Mouse (Mus musculus): Measurements from ENCODE around the gene Zbtb5. TPM values are rescaled to one million over a fixed set of nuclear protein-coding genes. Genes with fewer than 3 reads are reported as not detected.
"Not testable (repeated sequence)": the region's sequence is repeated elsewhere in the genome, so short reads cannot be mapped to it uniquely, and the experiment has no call there.

Zbtb5 gene
- 52.1 and 54.8 TPM in 2 replicates for polyA plus RNA-seq (2015; fragmentation: Nextera tagmentation; extraction: Ambion mirVana)

DNA sequence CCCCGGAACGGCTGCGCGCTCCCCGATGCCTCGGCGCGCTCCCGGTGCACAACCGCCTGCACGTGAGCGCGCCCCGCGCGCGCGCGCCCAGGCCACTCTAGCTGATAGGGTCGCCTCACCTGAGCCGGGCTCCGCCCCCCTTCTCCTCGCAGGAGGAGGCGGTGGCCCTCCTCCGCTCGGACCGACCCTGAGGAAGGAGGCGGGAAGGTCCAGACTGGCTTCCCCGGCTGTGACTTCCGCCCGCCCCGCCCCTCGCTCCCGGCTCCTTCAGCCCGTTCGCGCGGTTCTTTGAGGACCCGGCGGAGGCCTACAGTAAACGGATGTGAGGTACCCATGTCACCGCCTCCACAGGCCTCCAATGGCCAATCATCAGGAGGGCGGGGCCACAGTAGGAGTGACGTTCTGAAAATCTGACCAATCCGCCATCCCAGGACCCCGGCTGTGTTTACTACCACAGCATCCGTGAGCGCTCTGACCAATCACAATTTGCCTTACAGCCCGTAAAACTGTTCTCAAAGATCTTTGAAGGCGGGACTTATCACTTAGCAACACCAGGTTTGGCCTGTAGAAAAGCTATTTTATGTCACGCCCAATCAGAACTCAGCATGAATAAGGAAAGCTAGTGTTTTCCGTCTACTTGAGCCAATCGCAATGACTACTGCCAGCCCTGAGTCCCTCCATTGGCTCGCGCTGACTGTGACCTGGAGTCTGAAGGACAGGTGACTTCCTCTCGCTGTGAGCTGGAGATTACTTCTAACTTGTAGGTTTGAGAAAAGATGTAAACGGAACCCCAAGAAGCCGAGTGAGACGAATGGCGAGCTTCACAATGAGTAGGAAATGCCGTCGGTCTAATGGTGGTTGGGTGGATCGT lies at the start of gene Zbtb5:
Gene Zbtb5 (minus strand): TSS at position 308 of the 871 bp plus-strand sequence.
- Histone ChIP-seq H3K27ac (peak within 1 kb of the TSS; percentile 97), H3K4me1 (replicated peaks) (peaks cover 29% of the 10 kb centered on the region), H3K27me3 (no peaks in the 10 kb centered on the region), H3K9ac (replicated peaks) (peak within 1 kb of the TSS; percentile 95), H3K9me3 (no peaks in the 10 kb centered on the region), H3K4me2 (replicated peaks) (peak within 1 kb of the TSS; percentile 79), H3K4me3 (replicated peaks) (peak within 1 kb of the TSS; percentile 90), H3K36me3 (no peaks in the 10 kb centered on the region)
- peak; percentile 99 for ATAC-seq
- WGBS = under 1% methylated on average over 63 of the region's 63 CpGs

DNA sequence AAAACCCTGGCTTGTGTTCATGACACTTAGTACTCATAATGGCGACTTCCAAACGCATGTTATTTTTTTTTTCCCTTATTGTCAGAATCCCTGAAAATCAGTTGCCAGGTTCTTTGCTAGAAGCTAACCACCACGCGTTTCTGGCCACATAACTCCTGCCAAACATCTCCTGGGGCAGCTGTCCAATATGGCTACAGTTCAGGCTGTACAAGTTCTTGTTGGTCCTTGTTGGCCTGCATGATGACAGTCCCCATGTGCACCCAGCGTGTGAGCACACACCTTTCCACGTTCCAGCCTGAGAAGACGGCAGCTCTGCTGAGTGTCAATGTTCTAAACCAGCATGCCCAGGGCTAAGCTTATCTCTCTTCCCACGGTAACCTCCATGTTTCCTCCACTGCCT lies 43.2 kb upstream of the Zbtb5 start:
- H3K27ac ChIP-seq = no peak overlapping the region
- no peak for ATAC-seq
- no peaks in the 10 kb centered on the region for H3K9me3 ChIP-seq
- no peaks in the 10 kb centered on the region for H3K4me1 ChIP-seq (replicated peaks)
- H3K4me2 ChIP-seq (replicated peaks) = no peak overlapping the region
- no peak overlapping the region for H3K4me3 ChIP-seq (replicated peaks)
- no peak overlapping the region for H3K9ac ChIP-seq (replicated peaks)
- WGBS = 91% methylated on average over 8 of the region's 8 CpGs
- peaks cover 61% of the 10 kb centered on the region for H3K36me3 ChIP-seq
- H3K27me3 ChIP-seq = no peaks in the 10 kb centered on the region

DNA sequence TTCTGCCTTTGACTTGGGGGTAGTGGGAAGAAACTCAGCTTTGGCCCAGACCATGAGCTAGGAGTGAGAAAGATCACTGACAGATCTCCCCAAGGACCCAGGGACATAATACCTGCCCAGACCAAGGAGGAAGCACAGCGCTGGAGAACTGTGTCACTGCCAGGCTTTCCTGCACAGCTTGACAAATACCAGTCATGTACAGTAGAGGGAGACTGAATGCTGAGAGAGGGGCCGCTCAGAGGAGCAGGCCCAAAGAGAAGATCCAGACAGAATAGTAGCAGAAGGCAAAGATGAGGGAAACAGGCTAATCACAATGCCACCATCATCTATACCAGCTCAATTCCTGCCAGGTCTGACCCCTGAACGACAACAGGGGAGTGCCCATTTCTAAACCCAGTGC lies 42.6 kb upstream of the Zbtb5 start:
- H3K9ac ChIP-seq (replicated peaks) = no peak overlapping the region
- peak; percentile 45; the same call in 1 of the 2 replicates for ATAC-seq

DNA sequence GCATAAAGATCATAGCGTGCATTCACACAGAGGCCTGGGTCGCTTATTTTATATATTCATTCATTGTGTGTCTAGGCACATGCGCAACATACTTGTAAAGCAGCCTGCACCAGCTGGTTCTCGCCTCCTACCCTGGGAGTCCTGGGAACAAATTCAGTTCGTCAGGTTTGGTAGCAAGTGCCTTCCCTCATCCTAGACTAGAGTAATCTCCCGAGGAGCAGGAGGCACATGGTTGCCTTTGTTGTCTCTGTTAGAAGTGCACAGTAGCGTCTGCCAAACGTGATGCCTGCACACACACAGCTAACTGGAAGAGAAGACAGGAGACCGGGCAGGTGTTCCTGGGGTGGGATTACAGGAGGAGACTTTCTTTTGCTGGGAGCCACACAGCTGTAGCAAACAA lies 35.7 kb upstream of the Zbtb5 start:
- peaks cover 62% of the 10 kb centered on the region for H3K36me3 ChIP-seq
- no peak overlapping the region for H3K4me2 ChIP-seq (replicated peaks)
- ATAC-seq = 0 out of 2 replicates have a peak, but pooled peaks have one; percentile 34
- H3K9me3 ChIP-seq = no peaks in the 10 kb centered on the region
- no peaks in the 10 kb centered on the region for H3K27me3 ChIP-seq
- peak overlapping the region; percentile 56; the same call in 1 of the 2 replicates for H3K27ac ChIP-seq
- H3K4me1 ChIP-seq (replicated peaks) = peaks cover 11% of the 10 kb centered on the region; the same call in 1 of the 2 replicates
- WGBS = 67% methylated on average over 9 of the region's 9 CpGs
- H3K9ac ChIP-seq (replicated peaks) = no peak overlapping the region
- H3K4me3 ChIP-seq (replicated peaks) = no peak overlapping the region

More for the DNA sequence above, 42.6 kb upstream of the Zbtb5 start:
- peaks cover 57% of the 10 kb centered on the region for H3K36me3 ChIP-seq
- no peak overlapping the region for H3K4me2 ChIP-seq (replicated peaks)
- WGBS = 59% methylated on average over 3 of the region's 3 CpGs
- no peak overlapping the region for H3K27ac ChIP-seq
- no peaks in the 10 kb centered on the region for H3K4me1 ChIP-seq (replicated peaks)
- H3K4me3 ChIP-seq (replicated peaks) = no peak overlapping the region
- no peaks in the 10 kb centered on the region for H3K27me3 ChIP-seq
- H3K9me3 ChIP-seq = no peaks in the 10 kb centered on the region

DNA sequence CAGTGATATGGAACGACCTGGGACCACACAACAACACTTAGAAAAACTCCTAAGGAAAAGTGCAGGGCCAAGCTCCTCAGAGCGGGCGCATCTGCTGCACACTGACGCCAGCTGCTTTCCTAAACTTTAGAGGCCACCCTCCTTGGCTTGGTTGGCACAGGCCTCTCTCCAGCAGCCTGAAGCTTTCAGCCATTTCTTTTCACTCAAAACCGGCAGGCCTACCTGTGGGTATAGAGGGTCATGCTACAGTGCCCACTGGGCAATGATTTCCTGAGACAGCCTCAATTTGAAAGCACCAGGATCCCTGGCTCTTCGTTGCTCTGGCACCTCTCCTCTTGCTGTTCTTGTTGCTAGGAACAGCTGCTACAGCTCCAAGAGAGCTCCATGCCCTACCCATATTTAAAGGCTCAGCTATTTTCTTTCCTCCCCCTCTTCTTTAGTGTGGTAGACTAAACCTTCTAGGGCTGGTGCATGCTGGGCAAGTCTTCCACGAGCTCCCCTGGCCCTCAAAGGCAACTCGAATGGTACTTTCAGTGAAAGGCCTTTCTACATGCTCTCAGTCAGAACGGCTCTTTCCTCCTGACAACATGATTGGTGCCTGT lies 35.2 kb upstream of the Zbtb5 start:
- Histone ChIP-seq H3K36me3 (peaks cover 66% of the 10 kb centered on the region), H3K9ac (replicated peaks) (no peak overlapping the region), H3K9me3 (no peaks in the 10 kb centered on the region), H3K27ac (no peak overlapping the region), H3K27me3 (no peaks in the 10 kb centered on the region), H3K4me2 (replicated peaks) (no peak overlapping the region), H3K4me3 (replicated peaks) (no peak overlapping the region), H3K4me1 (replicated peaks) (peaks cover 11% of the 10 kb centered on the region; the same call in 1 of the 2 replicates)
- no peak for ATAC-seq
- 85% methylated on average over 9 of the region's 9 CpGs for WGBS

DNA sequence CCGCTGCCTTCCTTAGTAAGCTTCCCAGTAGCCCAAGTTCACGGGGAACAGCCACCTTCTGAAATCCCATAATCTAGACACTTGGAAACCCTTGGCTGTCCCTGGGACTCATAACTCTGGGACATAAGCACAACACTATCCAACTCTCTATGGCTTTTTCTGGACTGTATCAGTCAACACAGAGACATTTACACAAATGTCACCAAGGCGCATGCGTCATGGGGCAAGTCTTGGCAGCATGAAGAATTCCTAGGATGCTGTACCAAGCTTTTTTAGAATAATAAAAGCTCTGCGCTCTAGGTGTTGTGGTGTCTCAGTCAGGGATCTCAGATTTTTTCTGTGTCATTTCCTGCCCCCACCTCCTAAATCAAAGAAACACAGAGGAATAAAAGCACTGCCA lies 34.5 kb upstream of the Zbtb5 start:
- Histone ChIP-seq H3K4me1 (replicated peaks) (peaks cover 11% of the 10 kb centered on the region; the same call in 1 of the 2 replicates), H3K9me3 (no peaks in the 10 kb centered on the region), H3K36me3 (peaks cover 68% of the 10 kb centered on the region), H3K9ac (replicated peaks) (no peak overlapping the region), H3K27me3 (no peaks in the 10 kb centered on the region), H3K27ac (no peak overlapping the region), H3K4me2 (replicated peaks) (no peak overlapping the region), H3K4me3 (replicated peaks) (no peak overlapping the region)
- no peak for ATAC-seq
- WGBS = 94% methylated on average over 5 of the region's 5 CpGs

DNA sequence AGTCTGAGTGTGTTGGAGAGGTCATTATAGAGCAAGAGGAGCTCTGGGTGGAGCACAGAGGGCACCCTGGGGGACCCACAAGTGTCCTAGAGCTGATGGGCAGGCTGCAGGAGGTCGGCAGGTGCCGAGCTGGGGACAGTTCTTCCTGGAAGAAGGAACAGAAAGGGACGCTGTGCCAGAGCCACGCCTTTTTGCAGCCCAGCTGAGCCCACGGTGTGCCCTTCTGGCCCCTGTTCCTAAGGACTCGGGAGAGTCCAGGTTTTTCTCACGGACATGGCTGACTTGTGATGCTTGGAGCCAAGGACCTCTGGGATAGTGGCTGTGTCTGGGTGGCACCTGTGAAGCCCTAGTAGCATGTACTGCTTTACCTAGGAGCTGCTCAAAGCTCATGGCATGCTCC lies 28.6 kb upstream of the Zbtb5 start:
- Histone ChIP-seq H3K9ac (replicated peaks) (no peak overlapping the region), H3K4me1 (replicated peaks) (no peaks in the 10 kb centered on the region), H3K36me3 (peaks cover 72% of the 10 kb centered on the region), H3K27ac (no peak overlapping the region), H3K27me3 (no peaks in the 10 kb centered on the region), H3K4me3 (replicated peaks) (no peak overlapping the region), H3K4me2 (replicated peaks) (no peak overlapping the region), H3K9me3 (no peaks in the 10 kb centered on the region)
- no peak for ATAC-seq
- 84% methylated on average over 7 of the region's 7 CpGs for WGBS

DNA sequence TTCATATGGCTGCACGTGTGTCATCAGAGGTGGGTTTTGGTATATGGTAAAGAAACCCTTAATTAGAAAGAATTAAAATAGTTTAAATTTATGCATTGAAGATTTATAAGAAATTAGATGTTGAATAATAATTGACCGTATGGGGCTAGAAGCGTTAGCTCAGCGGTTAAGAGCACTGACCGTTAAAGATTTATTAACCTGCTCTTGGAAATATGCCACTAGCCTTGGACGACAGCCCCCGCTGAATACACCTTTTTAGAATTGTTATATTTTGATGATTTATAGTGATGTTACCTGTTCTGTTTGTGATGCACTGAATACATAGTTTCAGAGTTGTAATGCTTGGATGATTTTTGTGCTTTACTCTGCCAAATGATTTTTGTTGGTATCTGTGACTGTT lies 27.3 kb upstream of the Zbtb5 start:
- H3K27ac ChIP-seq; H3K4me2 ChIP-seq (replicated peaks); H3K9me3 ChIP-seq; ATAC-seq; H3K9ac ChIP-seq (replicated peaks); H3K27me3 ChIP-seq; H3K4me3 ChIP-seq (replicated peaks); H3K4me1 ChIP-seq (replicated peaks): not testable (repeated sequence)
- peaks cover 72% of the 10 kb centered on the region for H3K36me3 ChIP-seq
- 92% methylated on average over 7 of the region's 7 CpGs for WGBS

DNA sequence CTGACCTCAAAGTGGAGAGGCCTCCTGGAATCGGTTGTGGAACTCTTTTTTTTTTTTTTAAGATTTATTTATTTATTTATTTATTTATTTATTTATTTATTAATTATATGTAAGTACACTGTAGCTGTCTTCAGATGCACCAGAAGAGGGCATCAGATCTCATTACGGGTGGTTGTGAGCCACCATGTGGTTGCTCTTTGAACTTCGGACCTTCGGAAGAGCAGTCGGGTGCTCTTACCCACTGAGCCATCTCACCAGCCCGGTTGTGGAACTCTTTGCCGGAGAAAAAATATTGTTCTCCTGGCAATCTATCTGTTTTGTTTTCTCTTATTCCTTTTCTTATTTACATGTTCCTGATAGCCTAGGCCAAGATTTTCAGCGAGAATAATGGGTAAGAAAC lies 26.7 kb upstream of the Zbtb5 start:
- H3K4me2 ChIP-seq (replicated peaks); H3K4me1 ChIP-seq (replicated peaks); H3K4me3 ChIP-seq (replicated peaks); H3K27ac ChIP-seq; H3K9ac ChIP-seq (replicated peaks); H3K9me3 ChIP-seq; ATAC-seq; H3K27me3 ChIP-seq: not testable (repeated sequence)
- peaks cover 72% of the 10 kb centered on the region for H3K36me3 ChIP-seq
- WGBS = 59% methylated on average over 8 of the region's 8 CpGs

DNA sequence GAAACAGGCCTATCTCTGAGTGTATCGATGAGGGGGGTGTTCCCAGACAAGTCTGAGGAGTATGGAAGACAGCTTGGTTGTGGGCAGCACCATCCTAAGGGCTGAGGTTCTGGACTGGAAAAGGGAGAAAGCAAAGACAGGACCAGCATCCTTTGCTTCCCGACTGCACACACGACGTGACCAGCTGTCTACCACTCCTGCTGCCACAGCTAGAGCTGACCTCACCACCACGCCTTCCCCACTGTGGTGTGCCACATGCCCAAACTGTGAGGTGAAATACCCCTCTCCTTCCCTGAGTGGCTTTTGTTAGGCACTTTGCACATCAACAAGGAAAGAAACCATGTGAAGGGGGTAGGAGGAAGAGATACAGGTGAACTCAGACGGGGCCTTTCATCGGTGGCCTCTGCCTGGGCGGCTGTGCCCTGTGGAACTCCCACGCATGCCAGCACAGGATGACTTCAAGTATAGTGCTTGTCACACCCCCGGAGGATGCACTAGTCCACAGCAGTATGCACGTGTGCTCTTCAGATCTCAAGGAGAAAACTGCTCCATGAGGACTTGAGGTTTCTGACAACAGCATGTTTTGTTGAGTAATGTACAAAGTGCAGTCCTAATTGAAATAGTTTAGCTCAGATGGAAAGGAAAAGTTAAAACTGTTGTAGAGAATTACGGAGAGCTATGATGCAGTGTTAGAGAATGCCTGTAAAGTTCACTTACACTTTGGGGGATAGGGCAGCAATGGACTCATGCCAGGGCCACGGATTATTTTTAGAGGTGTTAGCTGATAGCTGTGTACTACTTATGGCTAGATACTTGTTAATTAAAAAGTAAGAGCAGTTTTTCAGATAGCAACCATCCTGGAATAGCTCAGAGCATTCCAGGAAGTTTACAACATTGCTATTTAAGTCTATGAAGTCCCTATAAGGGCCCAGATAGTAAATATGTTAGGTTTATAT lies 25.5 kb upstream of the Zbtb5 start:
- no peak overlapping the region for H3K27ac ChIP-seq
- no peak overlapping the region for H3K4me3 ChIP-seq (replicated peaks)
- no peaks in the 10 kb centered on the region for H3K27me3 ChIP-seq
- WGBS = 91% methylated on average over 13 of the region's 13 CpGs
- peaks cover 71% of the 10 kb centered on the region for H3K36me3 ChIP-seq
- no peak overlapping the region for H3K9ac ChIP-seq (replicated peaks)
- no peak overlapping the region for H3K4me2 ChIP-seq (replicated peaks)
- H3K9me3 ChIP-seq = no peaks in the 10 kb centered on the region
- no peaks in the 10 kb centered on the region for H3K4me1 ChIP-seq (replicated peaks)
- no peak for ATAC-seq

DNA sequence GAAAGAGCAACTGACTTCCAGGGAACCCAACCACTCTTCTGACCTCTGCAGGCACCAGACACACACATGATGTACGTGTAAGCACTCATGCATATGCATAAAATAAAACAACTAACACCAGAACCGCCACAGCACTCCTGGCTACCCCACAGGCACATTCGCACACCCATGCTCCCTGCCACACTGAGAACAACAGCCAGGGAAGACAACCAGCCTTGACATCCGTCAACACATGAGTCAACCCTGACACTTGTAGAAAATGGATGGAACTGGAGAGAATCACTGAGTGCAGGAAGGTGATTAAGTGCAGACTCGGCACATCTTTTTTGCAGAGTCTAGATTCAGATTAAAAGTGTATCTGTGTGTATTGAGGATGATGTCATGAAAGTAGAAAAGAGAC lies 24.4 kb upstream of the Zbtb5 start:
- Histone ChIP-seq H3K4me1 (replicated peaks) (no peaks in the 10 kb centered on the region), H3K9ac (replicated peaks) (no peak overlapping the region), H3K27me3 (no peaks in the 10 kb centered on the region), H3K4me2 (replicated peaks) (no peak overlapping the region), H3K9me3 (no peaks in the 10 kb centered on the region), H3K27ac (no peak overlapping the region), H3K4me3 (replicated peaks) (no peak overlapping the region), H3K36me3 (peaks cover 78% of the 10 kb centered on the region)
- no peak for ATAC-seq
- WGBS = 84% methylated on average over 5 of the region's 5 CpGs

Measured in midbrain, embryonic 13.5 days (tissue).